Mouse (Mus musculus): Measurements from ENCODE around the gene Hspb11. TPM values are rescaled to one million over a fixed set of nuclear protein-coding genes. Genes with fewer than 3 reads are reported as not detected.

Gene Hspb11
- total and polyA plus RNA-seq, 2 experiments from 2014 or later = 12.2 to 36.4 TPM

DNA sequence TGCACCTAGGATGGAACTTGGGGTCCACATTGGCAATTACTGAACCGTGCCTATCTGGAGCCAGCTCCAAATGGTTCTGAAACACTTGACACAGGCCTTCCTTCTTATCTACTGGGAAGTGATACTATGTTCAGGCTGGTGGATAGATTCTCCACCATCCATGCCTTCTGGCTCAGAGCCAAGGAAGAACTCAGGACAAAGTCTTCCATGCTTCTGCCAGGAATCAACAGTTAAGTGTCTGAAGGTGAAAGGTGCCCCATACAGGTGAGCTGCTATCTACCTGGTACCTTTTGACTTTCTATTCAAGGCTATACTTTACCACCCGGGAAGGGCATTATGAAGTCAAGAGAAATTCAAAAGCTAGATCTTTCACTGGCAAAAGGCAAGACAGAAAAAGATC is 15.1 kb upstream of the Hspb11 start:
- no peak overlapping the region for H3K27ac ChIP-seq
- H3K9ac ChIP-seq (replicated peaks; ENCODE audit: low read length) = no peak overlapping the region
- no peaks in the 10 kb centered on the region for H3K27me3 ChIP-seq (ENCODE audit: insufficient read depth, low read length)
- H3K4me1 ChIP-seq (ENCODE audit: insufficient read depth, low read length) = no peaks in the 10 kb centered on the region
- TF ChIP-seq CTCF (IDR thresholded peaks at IDR 0.05; ENCODE audit: low read depth) = no peak
- H3K9me3 ChIP-seq (ENCODE audit: low read length) = no peaks in the 10 kb centered on the region
- no peak overlapping the region for H3K4me3 ChIP-seq (ENCODE audit: low read length)
- no peak for ATAC-seq
- peaks cover 37% of the 10 kb centered on the region for H3K36me3 ChIP-seq (ENCODE audit: insufficient read depth, low read length)
- DNase-seq (ENCODE audit: low spot score) = no peak
- H3K4me2 ChIP-seq (ENCODE audit: low read depth, low read length) = no peak overlapping the region
- WGBS = 90% methylated on average over 2 of the region's 2 CpGs

DNA sequence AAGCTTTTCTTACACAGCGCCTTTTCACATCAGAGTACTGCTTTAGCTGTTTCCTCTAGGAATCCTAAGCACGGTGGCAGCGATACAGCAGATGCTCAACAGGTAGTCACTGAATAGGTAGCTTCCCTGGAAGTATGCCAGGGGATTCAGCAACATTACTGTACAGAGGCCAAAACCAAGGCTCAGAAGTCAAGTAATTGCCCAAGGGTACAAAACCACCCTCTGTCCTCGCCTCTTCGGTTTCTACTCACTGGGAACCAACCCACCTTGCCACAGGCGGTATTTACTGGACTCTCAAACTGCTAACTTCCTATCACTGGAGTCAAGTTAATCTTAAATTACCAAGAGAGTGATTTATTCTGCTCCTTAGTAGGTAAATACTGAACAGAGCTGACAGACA is 13.2 kb upstream of the Hspb11 start:
- ATAC-seq = no peak
- WGBS = 97% methylated on average over 6 of the region's 6 CpGs
- no peak overlapping the region for H3K4me2 ChIP-seq (ENCODE audit: low read depth, low read length)

DNA sequence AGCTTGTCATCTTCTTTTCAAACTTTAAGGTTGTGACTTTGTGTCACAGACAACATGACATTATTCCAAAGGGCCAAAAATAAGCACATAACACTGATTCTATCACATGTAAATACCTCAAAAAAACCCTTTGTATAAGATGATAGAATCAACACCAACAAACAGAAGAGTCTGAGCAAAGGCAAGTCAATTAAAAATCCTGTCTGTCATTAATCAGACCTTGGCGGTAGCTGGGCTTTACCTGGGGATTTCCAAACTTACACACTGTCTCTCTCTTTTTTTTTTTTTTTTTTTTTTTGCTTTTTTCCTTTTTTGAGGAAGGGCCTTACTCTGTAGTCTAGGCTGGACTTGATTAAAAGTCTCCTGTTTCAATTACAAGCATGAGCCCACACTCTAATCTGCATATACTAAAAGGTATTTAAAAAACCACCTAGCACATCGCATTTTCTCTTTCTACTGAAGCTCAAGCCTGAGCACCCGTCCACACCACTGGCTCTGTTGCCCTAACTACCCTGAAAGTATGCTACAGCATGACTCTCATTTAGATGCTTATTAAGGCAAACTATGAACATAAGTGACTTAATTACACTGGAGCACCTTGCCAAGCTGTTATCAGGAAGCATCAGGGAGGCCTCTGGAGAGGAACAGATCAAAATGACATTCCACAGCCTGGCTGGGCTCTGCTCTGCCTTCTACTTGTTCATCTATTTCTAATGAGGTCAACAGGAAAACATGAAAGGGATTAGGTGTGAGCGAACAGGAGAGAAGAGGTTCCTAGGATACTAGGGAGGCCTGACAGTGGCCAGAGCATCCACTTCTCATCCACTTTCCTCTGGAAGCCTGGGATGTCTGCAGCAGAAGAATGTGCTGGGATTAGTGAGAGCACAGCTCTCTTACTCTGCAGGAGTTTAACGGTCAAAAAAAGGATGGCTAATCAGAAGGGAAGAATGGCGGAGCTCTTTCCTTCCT is 9.7 kb upstream of the Hspb11 start:
- Histone ChIP-seq H3K4me3 (ENCODE audit: low read length) (no peak overlapping the region), H3K27ac (no peak overlapping the region), H3K27me3 (ENCODE audit: insufficient read depth, low read length) (no peaks in the 10 kb centered on the region), H3K4me2 (ENCODE audit: low read depth, low read length) (no peak overlapping the region), H3K9ac (replicated peaks; ENCODE audit: low read length) (no peak overlapping the region), H3K4me1 (ENCODE audit: insufficient read depth, low read length) (no peaks in the 10 kb centered on the region), H3K36me3 (ENCODE audit: insufficient read depth, low read length) (peaks cover 13% of the 10 kb centered on the region), H3K9me3 (ENCODE audit: low read length) (no peaks in the 10 kb centered on the region)
- peak; percentile 26 for DNase-seq (ENCODE audit: low spot score)
- TF ChIP-seq CTCF (IDR thresholded peaks at IDR 0.05; ENCODE audit: low read depth) = no peak
- 58% methylated on average over 6 of the region's 6 CpGs for WGBS
- ATAC-seq = no peak

More for the DNA sequence above, 13.2 kb upstream of the Hspb11 start:
- Histone ChIP-seq H3K9ac (replicated peaks; ENCODE audit: low read length) (no peak overlapping the region), H3K4me1 (ENCODE audit: insufficient read depth, low read length) (no peaks in the 10 kb centered on the region), H3K27ac (no peak overlapping the region), H3K9me3 (ENCODE audit: low read length) (no peaks in the 10 kb centered on the region), H3K4me3 (ENCODE audit: low read length) (no peak overlapping the region), H3K36me3 (ENCODE audit: insufficient read depth, low read length) (peaks cover 28% of the 10 kb centered on the region), H3K27me3 (ENCODE audit: insufficient read depth, low read length) (no peaks in the 10 kb centered on the region)
- no peak for DNase-seq (ENCODE audit: low spot score)
- TF ChIP-seq CTCF (IDR thresholded peaks at IDR 0.05; ENCODE audit: low read depth) = no peak

DNA sequence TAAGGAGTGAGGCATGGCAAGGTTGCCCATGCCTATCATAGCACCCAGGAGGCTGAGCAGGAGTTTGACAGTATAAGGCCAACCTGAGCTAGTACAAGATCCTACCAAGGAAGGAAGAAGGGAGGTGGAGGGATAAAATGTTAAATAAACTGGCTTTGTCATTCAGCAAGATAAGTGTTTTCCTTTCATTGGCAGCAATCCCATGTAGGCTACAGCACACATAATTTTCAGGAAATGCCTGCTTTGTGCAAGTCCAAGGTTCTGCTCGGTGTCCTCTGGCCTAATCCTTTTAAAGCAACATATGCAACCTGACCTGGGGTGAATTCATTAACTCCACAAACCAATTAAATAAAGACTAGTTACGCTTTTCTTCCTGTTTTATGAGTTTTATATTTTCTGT is 8.0 kb upstream of the Hspb11 start:
- Histone ChIP-seq H3K9ac (replicated peaks; ENCODE audit: low read length) (no peak overlapping the region), H3K9me3 (ENCODE audit: low read length) (no peaks in the 10 kb centered on the region), H3K36me3 (ENCODE audit: insufficient read depth, low read length) (peaks cover 5% of the 10 kb centered on the region), H3K4me2 (ENCODE audit: low read depth, low read length) (no peak overlapping the region), H3K27me3 (ENCODE audit: insufficient read depth, low read length) (no peaks in the 10 kb centered on the region), H3K4me1 (ENCODE audit: insufficient read depth, low read length) (peaks cover 5% of the 10 kb centered on the region; the same call in 1 of the 2 replicates), H3K4me3 (ENCODE audit: low read length) (no peak overlapping the region), H3K27ac (no peak overlapping the region)
- no peak for DNase-seq (ENCODE audit: low spot score)
- WGBS = 62% methylated on average over 2 of the region's 2 CpGs
- no peak for ATAC-seq
- TF ChIP-seq CTCF (IDR thresholded peaks at IDR 0.05; ENCODE audit: low read depth) = no peak

DNA sequence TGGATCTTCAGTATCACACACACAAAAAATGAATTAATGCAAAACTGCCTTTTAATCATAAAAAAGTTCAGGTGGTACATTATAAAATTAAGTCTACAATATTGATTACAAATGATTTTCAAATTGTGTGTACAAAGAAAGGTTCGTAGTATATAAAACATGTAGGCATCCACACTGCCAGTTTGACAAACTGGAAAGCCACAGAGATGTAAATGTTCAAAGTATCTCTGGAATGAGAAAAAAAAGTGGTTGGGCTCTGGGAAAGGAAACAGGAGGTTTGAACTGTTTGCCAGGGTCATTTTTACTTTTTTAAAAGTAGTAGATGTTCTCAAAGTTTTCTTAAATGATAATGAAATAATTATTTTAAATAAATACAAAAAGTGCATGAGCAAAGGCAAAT is 7.4 kb upstream of the Hspb11 start:
- ATAC-seq = no peak
- H3K27ac ChIP-seq = no peak overlapping the region
- no peak overlapping the region for H3K9ac ChIP-seq (replicated peaks; ENCODE audit: low read length)
- 87% methylated on average over 1 of the region's 1 CpGs for WGBS
- no peak overlapping the region for H3K4me3 ChIP-seq (ENCODE audit: low read length)
- H3K36me3 ChIP-seq (ENCODE audit: insufficient read depth, low read length) = no peaks in the 10 kb centered on the region
- no peak for TF ChIP-seq CTCF (IDR thresholded peaks at IDR 0.05; ENCODE audit: low read depth)
- no peak overlapping the region for H3K4me2 ChIP-seq (ENCODE audit: low read depth, low read length)
- no peaks in the 10 kb centered on the region for H3K27me3 ChIP-seq (ENCODE audit: insufficient read depth, low read length)
- no peaks in the 10 kb centered on the region for H3K9me3 ChIP-seq (ENCODE audit: low read length)
- peaks cover 5% of the 10 kb centered on the region; the same call in 1 of the 2 replicates for H3K4me1 ChIP-seq (ENCODE audit: insufficient read depth, low read length)
- no peak for DNase-seq (ENCODE audit: low spot score)

DNA sequence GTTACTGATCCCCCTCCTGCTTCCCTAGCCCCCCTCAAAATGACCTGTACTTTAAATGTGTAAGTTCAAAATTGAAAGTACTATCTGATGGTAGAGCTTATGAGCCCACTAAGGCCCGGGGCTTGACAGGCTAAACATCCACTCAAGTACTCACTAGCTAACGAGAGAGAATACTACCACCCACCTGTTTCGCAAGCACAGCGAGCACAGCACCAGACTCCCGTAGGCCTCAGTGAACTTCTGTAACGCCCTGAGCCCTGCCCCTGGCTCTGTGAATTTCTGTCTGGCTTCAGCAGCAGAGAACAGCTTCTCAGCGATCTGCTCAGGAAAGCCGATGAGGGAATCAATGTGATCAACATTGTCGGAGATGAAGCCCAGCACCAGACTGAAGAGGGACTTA is 6.3 kb upstream of the Hspb11 start:
- no peak for TF ChIP-seq CTCF (IDR thresholded peaks at IDR 0.05; ENCODE audit: low read depth)
- no peaks in the 10 kb centered on the region for H3K9me3 ChIP-seq (ENCODE audit: low read length)
- H3K27me3 ChIP-seq (ENCODE audit: insufficient read depth, low read length) = no peaks in the 10 kb centered on the region
- H3K27ac ChIP-seq = no peak overlapping the region
- ATAC-seq (no peak), DNase-seq (ENCODE audit: low spot score) (no peak)
- H3K36me3 ChIP-seq (ENCODE audit: insufficient read depth, low read length) = no peaks in the 10 kb centered on the region
- no peak overlapping the region for H3K4me3 ChIP-seq (ENCODE audit: low read length)
- H3K4me1 ChIP-seq (ENCODE audit: insufficient read depth, low read length) = peaks cover 8% of the 10 kb centered on the region; the same call in 1 of the 2 replicates
- no peak overlapping the region for H3K9ac ChIP-seq (replicated peaks; ENCODE audit: low read length)
- WGBS = 82% methylated on average over 9 of the region's 9 CpGs
- H3K4me2 ChIP-seq (ENCODE audit: low read depth, low read length) = no peak overlapping the region

DNA sequence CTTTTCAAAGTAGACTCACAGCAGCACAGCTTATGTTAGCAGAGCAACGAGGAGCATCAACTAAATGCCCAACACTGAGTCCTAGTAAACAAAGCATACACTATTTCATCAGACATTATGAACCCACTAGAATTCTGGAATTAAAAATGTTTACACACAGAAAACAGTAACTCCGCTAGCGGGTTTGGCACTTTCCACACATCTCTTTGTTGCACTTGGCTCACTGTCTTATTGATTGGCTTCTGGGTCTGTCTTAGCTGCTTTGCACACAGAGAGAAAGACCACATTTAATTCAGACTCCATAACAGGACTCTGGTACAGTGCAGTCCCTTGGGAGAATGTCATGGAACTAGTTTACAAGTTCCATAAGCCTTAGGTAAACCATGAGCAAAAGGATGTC is 5.3 kb upstream of the Hspb11 start:
- Histone ChIP-seq H3K36me3 (ENCODE audit: insufficient read depth, low read length) (no peaks in the 10 kb centered on the region), H3K9ac (replicated peaks; ENCODE audit: low read length) (no peak overlapping the region), H3K4me3 (ENCODE audit: low read length) (no peak overlapping the region), H3K4me2 (ENCODE audit: low read depth, low read length) (no peak overlapping the region), H3K9me3 (ENCODE audit: low read length) (no peaks in the 10 kb centered on the region), H3K27ac (no peak overlapping the region), H3K4me1 (ENCODE audit: insufficient read depth, low read length) (peaks cover 13% of the 10 kb centered on the region; the same call in 1 of the 2 replicates), H3K27me3 (ENCODE audit: insufficient read depth, low read length) (no peaks in the 10 kb centered on the region)
- 62% methylated on average over 3 of the region's 3 CpGs for WGBS
- TF ChIP-seq CTCF (IDR thresholded peaks at IDR 0.05; ENCODE audit: low read depth) = no peak
- DNase-seq (ENCODE audit: low spot score) (no peak), ATAC-seq (no peak)

Data from hindbrain, postnatal 0 days (tissue).